Mouse (Mus musculus): ENCODE results near the gene Rasa1. TPM values are rescaled to one million over a fixed set of nuclear protein-coding genes. Genes with fewer than 3 reads are reported as not detected.

The Rasa1 gene
- polyA plus RNA-seq (2012; rRNA removed) = 66.8 and 73.3 TPM in 2 replicates

GRCm38 (mm10) chr13:85288843-85289713 is at the start of gene Rasa1:
Rasa1 (minus strand) TSS chr13:85289130.

DNA sequence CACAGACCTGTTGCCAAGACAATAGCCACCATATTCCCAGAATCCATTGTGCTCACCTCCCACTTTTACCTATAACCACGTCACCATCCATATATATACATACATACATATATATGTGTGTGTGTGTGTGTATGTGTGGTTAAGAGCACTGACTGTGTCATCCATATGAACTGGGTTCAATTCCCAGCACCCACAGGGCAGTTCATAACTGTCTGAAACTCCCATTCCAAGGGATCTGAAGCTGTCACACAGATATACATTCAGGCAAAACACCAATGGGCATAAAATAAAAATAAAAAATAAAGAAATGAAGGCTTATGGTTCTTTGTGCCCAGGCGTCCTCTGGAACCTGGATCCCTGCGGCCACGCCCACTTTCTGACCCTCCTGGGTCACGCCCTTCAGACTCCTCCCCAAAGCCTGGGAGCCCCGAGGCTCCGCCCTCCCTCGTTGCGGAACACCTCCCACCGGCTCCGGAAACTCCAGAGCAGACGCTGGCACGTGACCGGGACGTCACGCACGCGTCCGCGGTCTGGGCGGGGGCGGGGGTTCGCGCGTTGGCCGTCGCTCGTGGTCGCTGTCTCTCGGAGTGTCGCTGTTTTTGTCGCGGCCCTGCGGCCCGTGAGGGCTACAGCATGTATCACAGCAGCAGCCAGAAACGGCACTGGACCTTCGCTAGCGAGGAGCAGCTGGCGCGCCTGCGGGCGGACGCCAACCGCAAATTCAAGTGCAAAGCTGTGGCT is 99.9 kb downstream of the Rasa1 start, which contains the start of gene Ccnh:
Ccnh (plus strand) TSS at position 506 of the 741 bp plus-strand sequence.

Other genes starting within 250 kb of the Rasa1 start
- gene Ccnh, start 99.7 kb downstream of the Rasa1 start, polyA plus RNA-seq (2012; rRNA removed) = 55.3 and 64.9 TPM in 2 replicates